ENCODE assay signal across 8 mouse cellular contexts in genomic region chr11:76217390-76217800, GRCm38 (mm10). TPM values are rescaled to one million over a fixed set of nuclear protein-coding genes. Genes with fewer than 3 reads are reported as not detected.
A peak's percentile ranks its signal among the peaks of the same experiment; 100 is the strongest.
DNase-seq lines count a peak whose midpoint lies in the region; ATAC-seq and TF ChIP-seq lines count a peak whose summit lies in the region.

Dbil5 (plus strand) TSS chr11:76217608.
Gemin4 (minus strand) TSS chr11:76217664.

- peaks cover 75% of the 10 kb centered on the region for H3K36me3 ChIP-seq in E14TG2a.4 (ENCODE audit: insufficient read depth, low read length)
- peaks cover 26% of the 10 kb centered on the region for H3K36me3 ChIP-seq in forebrain, embryonic 12.5 days (replicated peaks)
- H3K36me3 ChIP-seq in heart, postnatal 0 days (replicated peaks; ENCODE audit: control insufficient read depth, insufficient read depth, low read length) = peaks cover 38% of the 10 kb centered on the region
- peaks cover 6% of the 10 kb centered on the region for H3K36me3 ChIP-seq in liver, embryonic 16.5 days (ENCODE audit: control insufficient read depth, insufficient read depth)
- H3K36me3 ChIP-seq in neural tube, embryonic 13.5 days = peaks cover 48% of the 10 kb centered on the region
- no peaks in the 10 kb centered on the region; the same call in none of the 2 replicates for H3K36me3 ChIP-seq in testis, adult 2 months (ENCODE audit: control insufficient read depth, insufficient read depth, low read length)

- H3K4me3 ChIP-seq in E14TG2a.4 (replicated peaks; ENCODE audit: low read length) = peak within 1 kb of the TSS; percentile 96
- peak within 1 kb of the TSS; percentile 67 for H3K4me3 ChIP-seq in forebrain, embryonic 12.5 days (replicated peaks)
- peak within 1 kb of the TSS; percentile 61 for H3K4me3 ChIP-seq in heart, postnatal 0 days (ENCODE audit: low read depth, low read length)
- peak within 1 kb of the TSS; percentile 84 for H3K4me3 ChIP-seq in liver, embryonic 16.5 days (ENCODE audit: low read depth, low read length)
- peak within 1 kb of the TSS; percentile 85 for H3K4me3 ChIP-seq in neural tube, embryonic 13.5 days
- H3K4me3 ChIP-seq in testis, adult 2 months (ENCODE audit: control insufficient read depth, low read depth, low read length) = peak within 1 kb of the TSS; percentile 92

- H3K27me3 ChIP-seq in E14TG2a.4 (ENCODE audit: insufficient read depth, low read length) = no peaks in the 10 kb centered on the region
- no peaks in the 10 kb centered on the region for H3K27me3 ChIP-seq in forebrain, embryonic 12.5 days
- H3K27me3 ChIP-seq in heart, postnatal 0 days (ENCODE audit: control insufficient read depth, insufficient read depth, low read length) = no peaks in the 10 kb centered on the region
- H3K27me3 ChIP-seq in liver, embryonic 16.5 days (ENCODE audit: control insufficient read depth, insufficient read depth, low read depth, low read length) = no peaks in the 10 kb centered on the region
- H3K27me3 ChIP-seq in neural tube, embryonic 13.5 days = no peaks in the 10 kb centered on the region
- no peaks in the 10 kb centered on the region for H3K27me3 ChIP-seq in testis, adult 2 months (ENCODE audit: control insufficient read depth, insufficient read depth, low read length)

- H3K9ac ChIP-seq in forebrain, embryonic 12.5 days = peak within 1 kb of the TSS; percentile 91
- H3K9ac ChIP-seq in heart, postnatal 0 days (replicated peaks; ENCODE audit: low read depth, low read length) = peak within 1 kb of the TSS; percentile 67
- peak within 1 kb of the TSS; percentile 88 for H3K9ac ChIP-seq in liver, embryonic 16.5 days (ENCODE audit: low read depth, low read length)
- H3K9ac ChIP-seq in neural tube, embryonic 13.5 days = peak within 1 kb of the TSS; percentile 95

- under 1% methylated on average over 35 of the region's 35 CpGs for WGBS in forebrain, embryonic 12.5 days
- under 1% methylated on average over 35 of the region's 35 CpGs for WGBS in heart, postnatal 0 days
- WGBS in liver, embryonic 16.5 days (ENCODE audit: insufficient replicate concordance) = under 1% methylated on average over 35 of the region's 35 CpGs
- WGBS in neural tube, embryonic 13.5 days = under 1% methylated on average over 35 of the region's 35 CpGs

- DNase-seq in c-Kit-positive CD71-positive TER-119-positive erythroid progenitor cells, embryonic 14.5 days (ENCODE audit: low spot score) = peak; percentile 97
- peak; percentile 96 for DNase-seq in heart, postnatal 0 days (ENCODE audit: low spot score)
- DNase-seq in kidney, postnatal 4 days = peak; percentile 99

- peak within 1 kb of the TSS; percentile 89 for H3K27ac ChIP-seq in forebrain, embryonic 12.5 days
- peak within 1 kb of the TSS; percentile 60 for H3K27ac ChIP-seq in heart, postnatal 0 days (ENCODE audit: low read depth)
- H3K27ac ChIP-seq in liver, embryonic 16.5 days (ENCODE audit: low read length) = peak within 1 kb of the TSS; percentile 67
- peak within 1 kb of the TSS; percentile 92 for H3K27ac ChIP-seq in neural tube, embryonic 13.5 days (replicated peaks)
- peak within 1 kb of the TSS; percentile 87 for H3K27ac ChIP-seq in testis, adult 2 months (ENCODE audit: control insufficient read depth, insufficient read depth, low read depth, low read length)

- no peaks in the 10 kb centered on the region for H3K9me3 ChIP-seq in E14TG2a.4 (ENCODE audit: low read length)
- no peaks in the 10 kb centered on the region for H3K9me3 ChIP-seq in forebrain, embryonic 12.5 days
- no peaks in the 10 kb centered on the region for H3K9me3 ChIP-seq in heart, postnatal 0 days (replicated peaks; ENCODE audit: control insufficient read depth, low read length)
- H3K9me3 ChIP-seq in liver, embryonic 16.5 days (replicated peaks; ENCODE audit: control insufficient read depth, low read length) = no peaks in the 10 kb centered on the region
- no peaks in the 10 kb centered on the region for H3K9me3 ChIP-seq in neural tube, embryonic 13.5 days

- TF ChIP-seq EP300 in heart, postnatal 0 days (IDR thresholded peaks at IDR 0.05; ENCODE audit: low read depth) = no peak

- peak; percentile 99 for TF ChIP-seq POLR2A in testis, adult 2 months (IDR thresholded peaks at IDR 0.05; ENCODE audit: control insufficient read depth, low read depth, low read length)

- peak within 1 kb of the TSS; percentile 73 for H3K4me2 ChIP-seq in forebrain, embryonic 12.5 days
- H3K4me2 ChIP-seq in heart, postnatal 0 days (ENCODE audit: low read depth, low read length) = peak within 1 kb of the TSS; percentile 68
- H3K4me2 ChIP-seq in liver, embryonic 16.5 days (ENCODE audit: low read depth, low read length) = peak within 1 kb of the TSS; percentile 94
- H3K4me2 ChIP-seq in neural tube, embryonic 13.5 days = peak within 1 kb of the TSS; percentile 75

- peak; percentile 86 for TF ChIP-seq CTCF in E14TG2a.4 (conservative IDR thresholded peaks at IDR 0.05; ENCODE audit: low read length)
- peak; percentile 98 for TF ChIP-seq CTCF in heart, postnatal 0 days (IDR thresholded peaks at IDR 0.05; ENCODE audit: low read depth)
- TF ChIP-seq CTCF in testis, adult 2 months (IDR thresholded peaks at IDR 0.05; ENCODE audit: control insufficient read depth, insufficient read depth, insufficient replicate concordance, low read depth, low read length) = peak; percentile 97

- peak; percentile 97 for ATAC-seq in forebrain, embryonic 12.5 days (ENCODE audit: low FRiP score)
- peak; percentile 99 for ATAC-seq in heart, postnatal 0 days (ENCODE audit: insufficient read depth, low read depth)
- ATAC-seq in liver, embryonic 16.5 days (ENCODE audit: low read depth) = peak; percentile 98
- ATAC-seq in neural tube, embryonic 13.5 days (ENCODE audit: low read depth) = peak; percentile 99

- H3K4me1 ChIP-seq in E14TG2a.4 (replicated peaks; ENCODE audit: low read depth, low read length) = peaks cover 49% of the 10 kb centered on the region
- H3K4me1 ChIP-seq in forebrain, embryonic 12.5 days = peaks cover 15% of the 10 kb centered on the region
- 0 out of 2 replicates have a peak, but pooled peaks cover 5% of the 10 kb centered on the region for H3K4me1 ChIP-seq in heart, postnatal 0 days (ENCODE audit: control insufficient read depth, insufficient read depth)
- peaks cover 14% of the 10 kb centered on the region for H3K4me1 ChIP-seq in liver, embryonic 16.5 days (ENCODE audit: control insufficient read depth, low read depth, low read length)
- peaks cover 21% of the 10 kb centered on the region for H3K4me1 ChIP-seq in neural tube, embryonic 13.5 days (replicated peaks)
- no peaks in the 10 kb centered on the region for H3K4me1 ChIP-seq in testis, adult 2 months (ENCODE audit: control insufficient read depth, insufficient read depth, low read length)

RNA-seq across cellular contexts. Expression of gene Dbil5, which starts in this region (rescaled TPM):
- 0.37 and 0.84 TPM in 2 replicates for polyA plus RNA-seq in forebrain, embryonic 12.5 days (2016; fragmentation: Nextera tagmentation; extraction: Ambion mirVana)
- not detected in 2 replicates for total RNA-seq in heart, postnatal 0 days (2014; rRNA removed; ENCODE audit: low replicate concordance)
- polyA plus RNA-seq in heart, postnatal 0 days (2015; fragmentation: Nextera tagmentation; extraction: Ambion mirVana) = 1.2 and 1.6 TPM in 2 replicates
- polyA plus RNA-seq in liver, embryonic 16.5 days (2015; fragmentation: Nextera tagmentation; extraction: Ambion mirVana) = 0.15 and 0.22 TPM in 2 replicates
- polyA plus RNA-seq in neural tube, embryonic 13.5 days (2015; fragmentation: Nextera tagmentation; extraction: Ambion mirVana) = 0.73 and 0.76 TPM in 2 replicates
- 2,170 and 2,532 TPM in 2 replicates for polyA plus RNA-seq in testis, adult 2 months (2012; rRNA removed)

RNA-seq across cellular contexts. Expression of gene Gemin4, which starts in this region (rescaled TPM):
- 31.9 and 35.3 TPM in 2 replicates for polyA plus RNA-seq in forebrain, embryonic 12.5 days (2016; fragmentation: Nextera tagmentation; extraction: Ambion mirVana)
- total RNA-seq in heart, postnatal 0 days (2014; rRNA removed; ENCODE audit: low replicate concordance) = 5.3 and 10.2 TPM in 2 replicates
- 9.5 and 9.9 TPM in 2 replicates for polyA plus RNA-seq in heart, postnatal 0 days (2015; fragmentation: Nextera tagmentation; extraction: Ambion mirVana)
- 10.5 and 11.3 TPM in 2 replicates for polyA plus RNA-seq in liver, embryonic 16.5 days (2015; fragmentation: Nextera tagmentation; extraction: Ambion mirVana)
- 14.6 and 16.9 TPM in 2 replicates for polyA plus RNA-seq in neural tube, embryonic 13.5 days (2015; fragmentation: Nextera tagmentation; extraction: Ambion mirVana)
- 39.6 and 40.8 TPM in 2 replicates for polyA plus RNA-seq in testis, adult 2 months (2012; rRNA removed)

Comparison
In these comparisons a context has a peak if more than half of its experiments do, and no peak if none do; other contexts are left out.
1. Peak in every context shown above with its lines: DNase-seq, ATAC-seq, H3K4me3 ChIP-seq and H3K27ac ChIP-seq.
2. RNA of gene Dbil5 (polyA plus RNA-seq): 2,170 to 2,532 TPM in testis, adult 2 months; 1.2 to 1.6 TPM in heart, postnatal 0 days, 0.37 to 0.84 TPM in forebrain, embryonic 12.5 days, 0.73 to 0.76 TPM in neural tube, embryonic 13.5 days and 0.15 to 0.22 TPM in liver, embryonic 16.5 days; every median in the first group is over 100 times any median in the second.